Mouse (Mus musculus) thymus, adult 2 months (tissue): Measurements from ENCODE around the gene Epha10.

Source experiments
- CTCF ChIP-seq: fragments of 200-500 bp; IDR thresholded peaks from 2 replicates; pipeline ENCODE4 v1.5.1; 2012; ENCODE audit warnings: mild to moderate bottlenecking, control low read depth, low read length, moderate library complexity, borderline replicate concordance; ENCODE audit not compliant: control insufficient read depth, poor library complexity, insufficient read depth; ENCODE audit errors: extremely low read depth
- POLR2A ChIP-seq: fragments of 200-500 bp; IDR thresholded peaks from 2 replicates; pipeline ENCODE4 v1.6.1; 2012; ENCODE audit warnings: mild to moderate bottlenecking, low read length, control low read depth, moderate library complexity; ENCODE audit not compliant: control insufficient read depth, poor library complexity, insufficient read depth; ENCODE audit errors: extremely low read depth

DNA sequence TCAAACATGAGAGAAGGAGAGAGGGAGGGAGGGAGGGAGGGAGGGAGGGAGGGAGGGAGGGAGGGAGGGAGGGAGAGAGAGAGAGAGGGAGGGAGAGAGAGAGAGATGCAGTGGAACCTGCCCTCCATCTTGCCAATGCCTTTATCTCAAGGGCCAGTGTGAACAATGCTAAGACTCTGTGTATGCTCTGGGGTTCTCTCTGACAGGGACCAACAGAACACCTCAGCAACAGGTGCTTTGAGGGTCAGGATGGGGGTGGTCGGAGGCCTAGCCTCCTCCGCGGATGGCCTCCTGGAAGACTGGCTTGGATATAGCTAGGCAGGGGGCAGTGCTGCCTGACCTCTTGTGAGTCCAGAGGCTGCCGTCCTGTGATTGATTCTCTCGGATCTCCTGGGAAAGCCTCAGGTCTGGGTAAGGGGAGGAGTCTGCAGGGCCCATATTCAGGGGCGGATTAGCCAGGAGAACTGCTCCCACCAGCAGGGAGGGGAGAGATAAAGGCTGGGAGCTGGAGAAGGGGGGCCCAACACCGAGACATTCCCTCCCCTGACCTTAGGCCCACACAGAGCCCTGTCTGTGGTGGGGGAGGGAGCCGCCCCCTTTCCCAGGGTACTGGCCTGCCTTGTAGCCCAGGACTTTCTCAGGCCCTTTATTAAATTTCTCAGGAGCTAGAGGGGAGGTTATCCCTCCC lies 84.4 kb downstream of the Epha10 start:
- no peak for TF ChIP-seq CTCF
- TF ChIP-seq POLR2A: no peak
